Mouse (Mus musculus): ENCODE results near the gene Zfhx3. TPM values are rescaled to one million over a fixed set of nuclear protein-coding genes. Genes with fewer than 3 reads are reported as not detected.

Gene Zfhx3
- polyA plus RNA-seq, 1 experiment: 14.0 TPM

GRCm38 (mm10) chr8:108234481-108234880, 292.0 kb downstream of the Zfhx3 start:
- no peaks in the 10 kb centered on the region for H3K9me3 ChIP-seq (replicated peaks; ENCODE audit: control insufficient read depth, insufficient read depth, low read length, poor library complexity, severe bottlenecking)
- no peak overlapping the region for H3K9ac ChIP-seq (ENCODE audit: low read depth, poor library complexity, severe bottlenecking)
- H3K36me3 ChIP-seq (ENCODE audit: control insufficient read depth, insufficient read depth, low read length, poor library complexity, severe bottlenecking): no peaks in the 10 kb centered on the region
- no peak overlapping the region for H3K27ac ChIP-seq (ENCODE audit: insufficient read depth, low read length)
- no peak for TF ChIP-seq POLR2A (IDR thresholded peaks at IDR 0.05; ENCODE audit: insufficient read depth, low read length)
- TF ChIP-seq EP300 (IDR thresholded peaks at IDR 0.05; ENCODE audit: insufficient read depth, low read depth, low read length): no peak
- TF ChIP-seq CTCF (IDR thresholded peaks at IDR 0.05; ENCODE audit: low read depth, low read length): no peak
- no peak overlapping the region for H3K4me3 ChIP-seq (ENCODE audit: low read depth, low read length)
- H3K4me1 ChIP-seq (ENCODE audit: control insufficient read depth, insufficient read depth, low read length): no peaks in the 10 kb centered on the region
- H3K27me3 ChIP-seq (ENCODE audit: control insufficient read depth, insufficient read depth, low read length, poor library complexity, severe bottlenecking): no peaks in the 10 kb centered on the region

- H3K4me1 ChIP-seq (ENCODE audit: control insufficient read depth, insufficient read depth, low read length): no peaks in the 10 kb centered on the region
- no peaks in the 10 kb centered on the region for H3K9me3 ChIP-seq (replicated peaks; ENCODE audit: control insufficient read depth, insufficient read depth, low read length, poor library complexity, severe bottlenecking)
- TF ChIP-seq CTCF (IDR thresholded peaks at IDR 0.05; ENCODE audit: low read depth, low read length) (no peak), EP300 (IDR thresholded peaks at IDR 0.05; ENCODE audit: insufficient read depth, low read depth, low read length) (no peak), POLR2A (IDR thresholded peaks at IDR 0.05; ENCODE audit: insufficient read depth, low read length) (no peak)
- H3K9ac ChIP-seq (ENCODE audit: low read depth, poor library complexity, severe bottlenecking): no peak overlapping the region
- no peak overlapping the region for H3K27ac ChIP-seq (ENCODE audit: insufficient read depth, low read length)
- H3K36me3 ChIP-seq (ENCODE audit: control insufficient read depth, insufficient read depth, low read length, poor library complexity, severe bottlenecking): no peaks in the 10 kb centered on the region
- no peaks in the 10 kb centered on the region; the same call in 1 of the 2 replicates for H3K27me3 ChIP-seq (ENCODE audit: control insufficient read depth, insufficient read depth, low read length, poor library complexity, severe bottlenecking)
- no peak overlapping the region for H3K4me3 ChIP-seq (ENCODE audit: low read depth, low read length)
Measured at GRCm38 (mm10) chr8:108236715-108237114, 294.3 kb downstream of the Zfhx3 start.

GRCm38 (mm10) chr8:108239531-108239930, 297.1 kb downstream of the Zfhx3 start:
- H3K27ac ChIP-seq (ENCODE audit: insufficient read depth, low read length): no peak overlapping the region
- no peaks in the 10 kb centered on the region for H3K4me1 ChIP-seq (ENCODE audit: control insufficient read depth, insufficient read depth, low read length)
- no peak overlapping the region for H3K4me3 ChIP-seq (ENCODE audit: low read depth, low read length)
- H3K27me3 ChIP-seq (ENCODE audit: control insufficient read depth, insufficient read depth, low read length, poor library complexity, severe bottlenecking): no peaks in the 10 kb centered on the region; the same call in 1 of the 2 replicates
- TF ChIP-seq EP300 (IDR thresholded peaks at IDR 0.05; ENCODE audit: insufficient read depth, low read depth, low read length) (no peak), CTCF (IDR thresholded peaks at IDR 0.05; ENCODE audit: low read depth, low read length) (no peak), POLR2A (IDR thresholded peaks at IDR 0.05; ENCODE audit: insufficient read depth, low read length) (no peak)
- H3K36me3 ChIP-seq (ENCODE audit: control insufficient read depth, insufficient read depth, low read length, poor library complexity, severe bottlenecking): no peaks in the 10 kb centered on the region
- H3K9ac ChIP-seq (ENCODE audit: low read depth, poor library complexity, severe bottlenecking): no peak overlapping the region
- H3K9me3 ChIP-seq (replicated peaks; ENCODE audit: control insufficient read depth, insufficient read depth, low read length, poor library complexity, severe bottlenecking): no peaks in the 10 kb centered on the region

DNA sequence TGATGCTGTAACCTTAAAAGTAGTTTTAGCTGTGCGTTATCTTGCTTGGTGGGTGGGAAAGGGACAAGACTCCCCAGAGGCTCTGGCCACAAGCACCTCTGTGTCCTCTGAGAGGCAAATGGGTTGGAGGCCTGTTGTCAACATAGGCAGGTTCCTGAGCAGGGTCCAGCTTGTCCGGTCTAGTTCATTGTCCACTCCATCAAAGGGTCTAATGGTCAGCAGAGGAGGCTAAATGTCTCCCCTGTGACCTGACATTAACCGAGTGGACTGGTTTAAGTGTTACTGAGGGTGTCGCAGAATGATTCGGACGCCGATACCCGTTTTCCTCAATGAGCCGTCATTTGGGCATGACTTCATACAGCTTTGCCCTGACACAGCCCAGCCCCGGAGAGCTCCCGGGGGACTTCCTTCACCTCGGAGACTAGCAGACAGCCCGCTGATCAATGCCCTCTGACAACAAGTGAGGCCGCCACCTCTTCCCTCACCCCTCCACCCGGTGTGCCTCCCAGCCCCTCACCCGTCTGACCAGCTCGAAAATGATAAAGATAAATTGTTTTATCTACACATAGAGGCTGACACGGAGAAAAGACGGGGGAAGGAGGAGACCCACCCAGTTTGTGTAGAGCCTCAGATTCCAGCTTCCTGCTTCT, 298.7 kb downstream of the Zfhx3 start:
- TF ChIP-seq CTCF (IDR thresholded peaks at IDR 0.05; ENCODE audit: low read depth, low read length): no peak
- TF ChIP-seq EP300 (IDR thresholded peaks at IDR 0.05; ENCODE audit: insufficient read depth, low read depth, low read length): no peak
- no peak for TF ChIP-seq POLR2A (IDR thresholded peaks at IDR 0.05; ENCODE audit: insufficient read depth, low read length)
- Histone ChIP-seq H3K27me3 (ENCODE audit: control insufficient read depth, insufficient read depth, low read length, poor library complexity, severe bottlenecking) (no peaks in the 10 kb centered on the region; the same call in 1 of the 2 replicates), H3K4me1 (ENCODE audit: control insufficient read depth, insufficient read depth, low read length) (no peaks in the 10 kb centered on the region), H3K4me3 (ENCODE audit: low read depth, low read length) (no peak overlapping the region), H3K36me3 (ENCODE audit: control insufficient read depth, insufficient read depth, low read length, poor library complexity, severe bottlenecking) (no peaks in the 10 kb centered on the region), H3K9me3 (replicated peaks; ENCODE audit: control insufficient read depth, insufficient read depth, low read length, poor library complexity, severe bottlenecking) (no peaks in the 10 kb centered on the region), H3K27ac (ENCODE audit: insufficient read depth, low read length) (no peak overlapping the region), H3K9ac (ENCODE audit: low read depth, poor library complexity, severe bottlenecking) (no peak overlapping the region)

GRCm38 (mm10) chr8:108243270-108243669, 300.8 kb downstream of the Zfhx3 start:
- H3K4me1 ChIP-seq (ENCODE audit: control insufficient read depth, insufficient read depth, low read length): no peaks in the 10 kb centered on the region
- no peaks in the 10 kb centered on the region; the same call in 1 of the 2 replicates for H3K27me3 ChIP-seq (ENCODE audit: control insufficient read depth, insufficient read depth, low read length, poor library complexity, severe bottlenecking)
- no peak overlapping the region for H3K27ac ChIP-seq (ENCODE audit: insufficient read depth, low read length)
- no peaks in the 10 kb centered on the region for H3K9me3 ChIP-seq (replicated peaks; ENCODE audit: control insufficient read depth, insufficient read depth, low read length, poor library complexity, severe bottlenecking)
- H3K36me3 ChIP-seq (ENCODE audit: control insufficient read depth, insufficient read depth, low read length, poor library complexity, severe bottlenecking): no peaks in the 10 kb centered on the region
- H3K4me3 ChIP-seq (ENCODE audit: low read depth, low read length): no peak overlapping the region
- no peak overlapping the region for H3K9ac ChIP-seq (ENCODE audit: low read depth, poor library complexity, severe bottlenecking)
- no peak for TF ChIP-seq CTCF (IDR thresholded peaks at IDR 0.05; ENCODE audit: low read depth, low read length)
- no peak for TF ChIP-seq POLR2A (IDR thresholded peaks at IDR 0.05; ENCODE audit: insufficient read depth, low read length)
- no peak for TF ChIP-seq EP300 (IDR thresholded peaks at IDR 0.05; ENCODE audit: insufficient read depth, low read depth, low read length)
